Mouse (Mus musculus) T-helper 2 cell (primary cell): ENCODE results near the gene E2f8.

ENCODE experiments used
- in situ Hi-C: fragments of 300-600 bp; cut with MboI, MseI; formaldehyde crosslinking; loops from one replicate; pipeline ENCODE4 v1.15.1; 2025; ENCODE audit warnings: high pct_unique_total_duplicates

E2f8 gene

GRCm38 (mm10) chr7:48881486-48881885 is at the start of gene E2f8:
E2f8 (minus strand) TSS chr7:48881596.
- in situ Hi-C loops, result no loop called here

GRCm38 (mm10) chr7:48930399-48930798 is 49.0 kb upstream of the E2f8 start:
- in situ Hi-C loops, result no loop called here

DNA sequence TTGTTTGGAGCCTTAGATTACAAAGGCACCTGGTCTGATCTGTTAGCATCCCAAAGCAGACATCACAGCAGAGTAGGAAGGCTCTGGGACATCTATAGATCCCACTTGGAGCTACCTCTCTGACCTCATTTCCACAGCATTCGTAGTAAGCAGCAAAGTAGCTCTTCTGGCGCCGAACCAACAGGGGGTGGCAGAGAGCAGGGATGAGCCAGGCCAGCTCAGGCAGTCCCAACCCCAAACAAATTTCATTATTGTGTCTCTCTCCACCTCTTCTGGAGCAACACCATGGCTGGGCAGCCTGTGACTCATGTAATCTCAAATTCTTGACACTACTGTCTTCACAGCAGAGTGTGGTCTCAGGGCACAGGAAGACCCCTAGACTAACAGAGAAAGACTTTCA is 47.0 kb upstream of the E2f8 start:
- in situ Hi-C loops, result no loop called here

DNA sequence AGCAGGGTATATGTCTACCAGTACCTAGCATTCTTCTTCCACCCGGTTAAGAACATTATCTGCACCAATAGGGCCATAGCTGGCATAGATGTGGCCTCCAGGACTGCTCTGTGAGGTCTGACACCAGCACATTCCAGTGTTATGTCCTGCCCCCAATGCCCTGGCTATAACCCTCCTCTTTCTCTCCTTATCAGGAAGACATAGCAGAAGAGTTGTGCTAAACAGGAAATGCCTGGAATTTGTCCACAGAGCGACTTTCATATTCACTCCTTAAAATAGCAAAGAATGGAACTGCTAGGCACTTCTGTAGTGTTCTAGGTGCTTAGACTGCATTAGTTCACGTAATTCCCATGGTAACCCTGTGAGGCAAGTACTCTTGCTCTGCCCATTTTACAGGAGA is 43.8 kb upstream of the E2f8 start:
- in situ Hi-C loops, result no loop called here

- in situ Hi-C loops, result no loop called here
Observed at GRCm38 (mm10) chr7:48923620-48924019, 42.2 kb upstream of the E2f8 start.

DNA sequence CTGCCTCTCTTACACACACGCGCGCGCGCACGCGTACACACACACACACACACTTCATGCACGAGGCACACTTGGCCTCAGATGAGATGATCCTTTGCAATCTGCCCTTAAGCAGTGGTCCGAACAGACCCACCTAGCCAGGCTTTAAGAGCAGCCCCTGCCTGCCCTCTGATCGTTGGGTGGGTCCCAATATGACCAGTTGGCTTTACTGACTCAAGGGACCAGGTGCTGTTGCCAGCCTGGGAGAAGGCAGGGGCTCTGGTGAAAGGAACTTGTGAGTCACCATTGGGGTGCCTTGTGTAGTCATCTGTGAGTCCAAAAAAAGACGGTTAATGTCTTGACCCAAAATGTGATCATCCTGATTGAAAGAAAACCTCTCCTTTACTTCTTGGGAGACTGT is 37.0 kb upstream of the E2f8 start:
- in situ Hi-C loops, result no loop called here

DNA sequence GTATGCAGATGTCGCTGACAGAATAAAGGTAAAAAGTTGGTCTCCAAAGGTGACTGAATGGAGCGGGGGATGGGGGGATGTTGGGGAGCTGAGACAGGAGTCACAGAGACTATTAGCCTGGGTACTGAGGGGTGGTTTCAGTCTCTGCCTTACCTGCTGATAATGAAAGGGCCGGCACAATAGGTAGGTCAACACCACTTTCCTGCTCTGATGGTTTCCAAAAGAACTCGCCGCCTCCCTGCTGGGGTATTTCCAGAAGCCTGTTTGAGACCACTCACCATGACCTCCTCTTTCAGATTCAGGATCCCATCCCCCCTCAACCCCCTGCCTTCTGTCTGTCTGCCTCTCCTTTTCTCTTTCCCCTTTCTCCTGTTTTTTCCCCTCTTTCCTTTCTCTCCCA is 36.6 kb upstream of the E2f8 start:
- in situ Hi-C loops, result no loop called here

- in situ Hi-C loops, result no loop called here
Observed at GRCm38 (mm10) chr7:48917463-48917862, 36.1 kb upstream of the E2f8 start.

- in situ Hi-C loops, result no loop called here
Observed at GRCm38 (mm10) chr7:48914630-48915506, 33.5 kb upstream of the E2f8 start.

- in situ Hi-C loops, result no loop called here
Observed at GRCm38 (mm10) chr7:48911146-48911545, 29.8 kb upstream of the E2f8 start.

DNA sequence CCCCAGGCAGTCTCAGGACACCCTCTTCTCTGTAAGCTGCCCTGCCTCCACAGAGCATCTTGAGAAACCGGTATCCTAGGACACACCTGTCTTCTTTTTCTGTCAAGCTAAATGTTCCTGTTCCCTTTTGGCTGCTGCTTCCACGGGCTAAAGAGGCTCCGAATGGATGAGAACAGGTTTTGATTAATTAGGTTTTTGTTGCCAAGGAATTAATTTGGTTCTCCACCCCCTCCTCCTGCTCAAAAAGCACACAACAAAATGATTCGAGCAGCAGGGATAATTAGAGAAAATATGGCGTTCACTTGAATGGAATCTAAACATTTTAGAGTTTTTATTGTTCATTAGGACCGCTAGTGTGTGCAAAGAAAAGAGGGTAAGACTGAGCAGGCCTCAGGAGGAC is 28.9 kb upstream of the E2f8 start:
- in situ Hi-C loops, result no loop called here

DNA sequence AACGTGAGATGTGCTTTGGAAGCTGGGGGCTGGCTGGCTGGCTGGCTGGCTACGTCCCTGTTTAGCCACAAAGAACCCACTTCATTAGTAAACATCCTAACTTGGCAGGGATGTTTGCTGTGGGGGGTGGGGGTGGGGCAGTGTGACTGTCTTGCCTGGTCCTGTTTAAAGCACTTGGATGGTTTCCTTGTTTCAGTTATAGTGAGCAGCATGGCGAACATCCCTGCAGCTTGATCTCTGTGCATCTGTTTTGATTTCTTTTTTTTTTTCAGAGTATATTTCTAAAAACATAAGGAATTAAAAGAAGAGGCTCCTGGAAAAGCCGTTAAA is 27.9 kb upstream of the E2f8 start:
- in situ Hi-C loops, result no loop called here

DNA sequence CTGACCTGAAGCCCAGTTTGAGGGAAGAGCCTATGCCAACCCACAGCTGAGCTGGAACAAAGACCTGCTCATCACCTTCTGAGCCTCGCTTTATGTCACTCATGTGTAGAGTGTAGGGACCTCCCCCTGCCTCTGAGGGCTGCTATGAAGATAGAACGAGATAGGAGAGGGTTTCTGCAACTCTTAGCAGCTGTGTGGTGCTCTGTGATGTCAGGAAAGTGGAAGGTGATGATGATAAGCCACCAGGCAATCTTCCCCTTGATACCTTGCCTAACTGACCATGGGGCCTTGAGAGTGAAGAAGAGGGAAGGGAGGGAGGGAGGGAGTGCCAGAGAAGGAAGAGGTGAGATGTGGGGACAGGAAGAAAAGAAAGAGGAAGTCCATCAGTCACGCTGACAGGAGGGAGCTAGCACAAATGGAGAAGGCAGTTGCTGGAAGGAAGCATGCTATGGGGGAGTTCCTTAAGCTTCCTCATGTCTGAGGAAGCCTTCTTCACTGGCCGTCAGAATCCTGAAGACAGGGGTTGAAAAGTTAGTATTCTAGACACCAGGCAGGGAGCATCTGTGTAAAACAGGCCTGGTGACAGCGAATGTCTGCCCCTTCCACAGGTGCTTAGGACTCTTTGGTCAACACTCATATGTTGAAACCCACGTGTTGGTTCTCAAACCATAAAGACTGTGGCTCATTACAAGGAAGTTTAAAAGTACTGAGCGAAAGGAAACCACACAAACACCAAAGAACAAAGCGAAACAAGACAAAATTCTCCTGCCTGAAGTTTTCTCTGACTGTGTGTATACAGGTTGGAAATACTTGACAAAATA is 27.3 kb upstream of the E2f8 start, which contains the start of gene Nav2:
Nav2 (plus strand) TSS at position 196 of the 821 bp plus-strand sequence.
- in situ Hi-C loops, result no loop called here

DNA sequence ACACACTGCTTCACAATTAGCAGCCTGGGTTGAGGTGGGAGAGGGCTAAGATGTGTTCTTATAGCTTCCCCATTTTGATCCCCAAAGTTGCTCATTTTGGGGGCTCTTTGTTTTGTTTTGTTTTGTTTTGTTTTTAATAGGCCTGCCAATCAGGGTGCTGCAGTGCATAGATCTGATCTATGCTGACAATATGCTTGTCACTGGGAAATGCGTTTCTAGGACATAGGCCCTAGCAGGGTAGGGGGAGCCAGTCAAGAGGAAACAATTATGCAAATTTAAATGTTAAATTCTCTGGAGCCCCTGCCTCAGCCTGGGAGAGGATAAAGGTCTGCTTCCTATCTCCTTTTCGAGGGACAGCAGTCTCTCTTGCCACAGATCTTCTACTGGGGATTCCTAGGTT is 21.1 kb upstream of the E2f8 start:
- in situ Hi-C loops, result no loop called here

- in situ Hi-C loops, result no loop called here
Observed at GRCm38 (mm10) chr7:48900408-48901167, 19.2 kb upstream of the E2f8 start.

- in situ Hi-C loops, result loop anchor here (5.0 kb wide), 1 partner anchor 209 kb away; no protein-coding TSS in a partner anchor
Observed at GRCm38 (mm10) chr7:48898416-48898815, 17.0 kb upstream of the E2f8 start.

DNA sequence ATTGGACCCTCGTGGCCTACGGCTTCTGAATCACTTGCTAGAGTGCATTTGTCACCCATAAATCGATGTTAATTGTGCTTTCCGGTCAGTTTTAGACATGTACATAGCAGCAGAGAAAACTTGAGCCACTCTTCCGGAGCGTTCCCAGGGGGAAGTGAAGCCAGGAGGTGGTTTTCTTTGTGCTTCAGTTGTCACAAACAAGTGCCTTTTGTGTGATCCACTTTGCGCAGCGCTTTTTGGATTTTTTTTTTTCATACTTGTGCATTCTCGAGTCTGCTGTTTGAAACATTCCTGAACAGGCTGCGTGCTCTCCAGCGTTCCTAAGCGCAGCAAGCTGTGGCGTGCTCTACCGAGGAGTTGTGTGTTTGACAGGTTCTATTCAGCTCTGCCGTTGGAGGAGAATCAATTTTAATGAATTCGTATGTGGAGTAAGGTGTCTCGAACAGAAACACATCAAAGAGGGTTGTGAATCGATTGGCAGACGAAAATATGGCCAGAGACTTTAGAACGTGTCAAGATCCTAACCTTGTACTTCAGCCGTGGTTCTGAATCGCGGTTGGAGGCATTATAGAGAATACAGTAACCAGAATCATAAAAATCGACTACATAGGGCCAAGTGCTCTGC is 16.3 kb upstream of the E2f8 start:
- in situ Hi-C loops, result loop anchor here (5.0 kb wide), 1 partner anchor 210 kb away; no protein-coding TSS in a partner anchor

- in situ Hi-C loops, result loop anchor here (5.0 kb wide), 1 partner anchor 211 kb away; no protein-coding TSS in a partner anchor
Observed at GRCm38 (mm10) chr7:48896051-48896450, 14.7 kb upstream of the E2f8 start.

DNA sequence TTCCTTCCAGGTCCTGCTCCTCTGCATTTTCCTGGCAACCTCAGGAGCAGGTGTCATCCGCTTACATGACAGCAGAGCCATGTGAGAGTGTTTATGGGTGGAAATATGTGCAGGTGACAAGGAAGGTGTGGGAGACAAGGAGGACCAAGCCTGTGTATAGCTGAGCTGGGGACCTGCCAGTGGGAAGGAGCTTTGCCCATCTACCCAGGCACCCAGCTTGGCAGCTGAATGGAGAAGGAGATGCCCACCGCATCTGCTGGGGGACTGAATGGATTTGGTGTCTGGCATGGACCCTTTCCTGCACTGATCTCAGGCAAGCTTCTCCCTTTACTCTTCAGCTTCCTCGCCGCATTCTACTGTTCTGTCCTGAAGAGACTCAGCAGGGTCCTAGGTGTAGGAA is 14.1 kb upstream of the E2f8 start:
- in situ Hi-C loops, result loop anchor here (5.0 kb wide), 1 partner anchor 212 kb away; no protein-coding TSS in a partner anchor

DNA sequence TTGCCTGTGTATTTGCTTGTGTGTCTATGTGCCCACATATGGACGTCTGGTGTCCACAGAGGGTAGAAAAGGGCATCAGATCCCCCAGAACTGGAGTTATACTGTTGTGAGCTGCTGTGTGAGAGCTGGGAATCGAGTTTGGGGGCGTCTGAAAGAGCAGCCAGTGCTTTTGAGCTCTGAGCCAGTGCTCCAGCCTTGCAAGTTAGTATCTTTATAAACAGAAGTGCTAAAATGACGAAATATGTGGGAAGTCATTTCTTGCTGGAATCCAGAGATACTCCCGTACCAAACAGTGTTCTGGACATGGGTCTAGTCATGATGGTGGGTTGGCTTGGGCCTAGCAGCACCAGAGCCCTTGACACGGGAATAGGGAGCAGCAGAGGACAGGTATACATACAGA is 13.4 kb upstream of the E2f8 start:
- in situ Hi-C loops, result loop anchor here (5.0 kb wide), 1 partner anchor 213 kb away; no protein-coding TSS in a partner anchor

GRCm38 (mm10) chr7:48894152-48894551 is 12.8 kb upstream of the E2f8 start:
- in situ Hi-C loops, result no loop called here
